In genomic region chr17:46304184-46304583, GRCm38 (mm10) we compare ENCODE assay signal across 36 mouse cellular contexts. TPM values are rescaled to one million over a fixed set of nuclear protein-coding genes. Genes with fewer than 3 reads are reported as not detected.
"Had no signal": no experiment of that assay in that cellular context is flagged by ENCODE, and none has a peak within 500 bp of the region (broad histone marks: within the 10 kb centered on the region; RNA-seq: fewer than 3 reads in every experiment).

No protein-coding gene starts in this region.

- H3K4me3 ChIP-seq: limb, embryonic 10.5 days; limb, embryonic 12.5 days; limb, embryonic 13.5 days; limb, embryonic 15.5 days; liver, embryonic 12.5 days; liver, embryonic 13.5 days; liver, embryonic 15.5 days; lung, embryonic 15.5 days; megakaryocyte, embryonic 14.5 days; midbrain, embryonic 10.5 days; midbrain, embryonic 12.5 days; midbrain, embryonic 13.5 days; midbrain, embryonic 15.5 days; myocyte; neural tube, embryonic 12.5 days had no signal

- DNase-seq: left cerebral cortex, postnatal 4 days; liver; liver, embryonic 13.5 days; liver, postnatal 0 days; lung, adult 18-20 months; lung, adult 2 months; lung, embryonic 14.5 days; lung, postnatal 10 days; lung, postnatal 14 days; lung, postnatal 36 days; lung, postnatal 4 days; midbrain, embryonic 14.5 days had no signal

- H3K9ac ChIP-seq: limb, embryonic 12.5 days; limb, embryonic 13.5 days; limb, embryonic 15.5 days; liver, embryonic 12.5 days; liver, embryonic 13.5 days; liver, embryonic 14.5 days; liver, embryonic 15.5 days; liver, postnatal 0 days; lung, embryonic 14.5 days; lung, embryonic 15.5 days; midbrain, embryonic 12.5 days; midbrain, embryonic 13.5 days; midbrain, embryonic 15.5 days; neural tube, embryonic 12.5 days had no signal

- H3K4me2 ChIP-seq: limb, embryonic 12.5 days; limb, embryonic 13.5 days; limb, embryonic 15.5 days; liver, embryonic 11.5 days; liver, embryonic 12.5 days; liver, embryonic 13.5 days; liver, embryonic 15.5 days; lung, embryonic 14.5 days; lung, embryonic 15.5 days; midbrain, embryonic 11.5 days; midbrain, embryonic 12.5 days; midbrain, embryonic 13.5 days; midbrain, embryonic 15.5 days; neural tube, embryonic 12.5 days had no signal

- H3K36me3 ChIP-seq: limb, embryonic 10.5 days; liver, embryonic 12.5 days; liver, embryonic 13.5 days; liver, embryonic 15.5 days; lung, embryonic 15.5 days had no signal

- H3K4me1 ChIP-seq: limb, embryonic 13.5 days; limb, embryonic 15.5 days; liver, embryonic 12.5 days; liver, embryonic 13.5 days; liver, embryonic 15.5 days; lung, embryonic 15.5 days had no signal

- H3K27ac ChIP-seq: limb, embryonic 10.5 days; limb, embryonic 12.5 days; limb, embryonic 13.5 days; limb, embryonic 15.5 days; liver, embryonic 12.5 days; liver, embryonic 13.5 days; liver, embryonic 14.5 days; liver, embryonic 15.5 days; lung, embryonic 15.5 days; macrophage; midbrain, embryonic 10.5 days; midbrain, embryonic 12.5 days; midbrain, embryonic 13.5 days; midbrain, embryonic 15.5 days; neural tube, embryonic 12.5 days had no signal

- ATAC-seq: liver, embryonic 12.5 days; liver, postnatal 0 days; lung, postnatal 0 days; midbrain, embryonic 13.5 days; midbrain, embryonic 15.5 days; midbrain, embryonic 16.5 days had no signal

- H3K9me3 ChIP-seq: limb, embryonic 10.5 days; limb, embryonic 12.5 days; limb, embryonic 13.5 days; limb, embryonic 15.5 days; liver, embryonic 12.5 days; liver, embryonic 13.5 days; liver, embryonic 15.5 days; lung, embryonic 15.5 days; megakaryocyte, embryonic 14.5 days; midbrain, embryonic 10.5 days; midbrain, embryonic 12.5 days; midbrain, embryonic 13.5 days; midbrain, embryonic 15.5 days; neural tube, embryonic 12.5 days had no signal

RNA-seq across cellular contexts. Expression of gene Dlk2, which starts 7.0 kb away (rescaled TPM):
- total RNA-seq: liver, adult 2 months; megakaryocyte, adult 5-6 weeks; megakaryocyte-erythroid progenitor cell, adult 5-6 weeks; monocyte, adult 5-6 weeks had no signal
- polyA plus RNA-seq: liver, adult 2 months; liver, embryonic 12.5 days; liver, embryonic 15.5 days; liver, postnatal 0 days; macrophage had no signal

RNA-seq across cellular contexts. Expression of gene Lrrc73, which starts 50.9 kb away (rescaled TPM):
- total RNA-seq: liver, adult 2 months; monocyte, adult 5-6 weeks had no signal
- polyA plus RNA-seq: liver, embryonic 15.5 days; liver, postnatal 0 days; macrophage had no signal
